Mouse (Mus musculus): ENCODE measurements around the gene Pyroxd2. TPM values are rescaled to one million over a fixed set of nuclear protein-coding genes. Genes with fewer than 3 reads are reported as not detected.

Gene Pyroxd2
- polyA plus RNA-seq, 1 experiment from 2014 or later = 0.52 TPM

- DNase-seq (ENCODE audit: low spot score) (no peak), ATAC-seq (replicated peaks; ENCODE audit: insufficient number of reproducible peaks, low FRiP score, low TSS enrichment, low read depth) (no peak)
- no peak overlapping the region for H3K9ac ChIP-seq (replicated peaks; ENCODE audit: low read length)
- no peak overlapping the region for H3K4me2 ChIP-seq (ENCODE audit: low read depth, low read length)
- H3K4me3 ChIP-seq (ENCODE audit: low read depth, low read length) = no peak overlapping the region
- no peaks in the 10 kb centered on the region for H3K4me1 ChIP-seq (ENCODE audit: control insufficient read depth, insufficient read depth, low read length)
- no peaks in the 10 kb centered on the region for H3K27me3 ChIP-seq (ENCODE audit: control insufficient read depth, insufficient read depth, low read length)
- H3K27ac ChIP-seq (replicated peaks; ENCODE audit: low read depth, low read length) = no peak overlapping the region
- H3K36me3 ChIP-seq (replicated peaks; ENCODE audit: control insufficient read depth, insufficient read depth, low read depth, low read length) = no peaks in the 10 kb centered on the region
- H3K9me3 ChIP-seq (replicated peaks; ENCODE audit: control insufficient read depth, low read length) = no peaks in the 10 kb centered on the region
- 80% methylated on average over 3 of the region's 3 CpGs for WGBS
Observed at GRCm38 (mm10) chr19:42725973-42726350, 26.6 kb downstream of the Pyroxd2 start.

- Histone ChIP-seq H3K36me3 (replicated peaks; ENCODE audit: control insufficient read depth, insufficient read depth, low read depth, low read length) (no peaks in the 10 kb centered on the region), H3K27ac (replicated peaks; ENCODE audit: low read depth, low read length) (no peak overlapping the region), H3K9ac (replicated peaks; ENCODE audit: low read length) (no peak overlapping the region), H3K9me3 (replicated peaks; ENCODE audit: control insufficient read depth, low read length) (no peaks in the 10 kb centered on the region), H3K27me3 (ENCODE audit: control insufficient read depth, insufficient read depth, low read length) (no peaks in the 10 kb centered on the region), H3K4me2 (ENCODE audit: low read depth, low read length) (no peak overlapping the region), H3K4me3 (ENCODE audit: low read depth, low read length) (no peak overlapping the region), H3K4me1 (ENCODE audit: control insufficient read depth, insufficient read depth, low read length) (no peaks in the 10 kb centered on the region)
- DNase-seq (ENCODE audit: low spot score) (no peak), ATAC-seq (replicated peaks; ENCODE audit: insufficient number of reproducible peaks, low FRiP score, low TSS enrichment, low read depth) (no peak)
- WGBS = 71% methylated on average over 16 of the region's 16 CpGs
Observed at GRCm38 (mm10) chr19:42725056-42725972, 27.3 kb downstream of the Pyroxd2 start.

GRCm38 (mm10) chr19:42723302-42723701 lies 29.3 kb downstream of the Pyroxd2 start:
- Histone ChIP-seq H3K4me2 (ENCODE audit: low read depth, low read length) (no peak overlapping the region), H3K27ac (replicated peaks; ENCODE audit: low read depth, low read length) (no peak overlapping the region), H3K9ac (replicated peaks; ENCODE audit: low read length) (no peak overlapping the region), H3K27me3 (ENCODE audit: control insufficient read depth, insufficient read depth, low read length) (no peaks in the 10 kb centered on the region), H3K9me3 (replicated peaks; ENCODE audit: control insufficient read depth, low read length) (no peaks in the 10 kb centered on the region), H3K4me3 (ENCODE audit: low read depth, low read length) (no peak overlapping the region), H3K4me1 (ENCODE audit: control insufficient read depth, insufficient read depth, low read length) (no peaks in the 10 kb centered on the region), H3K36me3 (replicated peaks; ENCODE audit: control insufficient read depth, insufficient read depth, low read depth, low read length) (no peaks in the 10 kb centered on the region)
- ATAC-seq (replicated peaks; ENCODE audit: insufficient number of reproducible peaks, low FRiP score, low TSS enrichment, low read depth) = no peak
- no peak for DNase-seq (ENCODE audit: low spot score)
- WGBS = 79% methylated on average over 6 of the region's 6 CpGs

GRCm38 (mm10) chr19:42722500-42722899 lies 30.1 kb downstream of the Pyroxd2 start:
- no peak overlapping the region for H3K4me3 ChIP-seq (ENCODE audit: low read depth, low read length)
- ATAC-seq (replicated peaks; ENCODE audit: insufficient number of reproducible peaks, low FRiP score, low TSS enrichment, low read depth) (no peak), DNase-seq (ENCODE audit: low spot score) (no peak)
- H3K27me3 ChIP-seq (ENCODE audit: control insufficient read depth, insufficient read depth, low read length) = no peaks in the 10 kb centered on the region
- no peak overlapping the region for H3K9ac ChIP-seq (replicated peaks; ENCODE audit: low read length)
- 58% methylated on average over 2 of the region's 2 CpGs for WGBS
- H3K9me3 ChIP-seq (replicated peaks; ENCODE audit: control insufficient read depth, low read length) = no peaks in the 10 kb centered on the region
- H3K36me3 ChIP-seq (replicated peaks; ENCODE audit: control insufficient read depth, insufficient read depth, low read depth, low read length) = no peaks in the 10 kb centered on the region
- no peak overlapping the region for H3K27ac ChIP-seq (replicated peaks; ENCODE audit: low read depth, low read length)
- H3K4me1 ChIP-seq (ENCODE audit: control insufficient read depth, insufficient read depth, low read length) = no peaks in the 10 kb centered on the region
- no peak overlapping the region for H3K4me2 ChIP-seq (ENCODE audit: low read depth, low read length)

GRCm38 (mm10) chr19:42718101-42718500 lies 34.5 kb downstream of the Pyroxd2 start:
- ATAC-seq (replicated peaks; ENCODE audit: insufficient number of reproducible peaks, low FRiP score, low TSS enrichment, low read depth) = no peak
- 85% methylated on average over 3 of the region's 3 CpGs for WGBS
- no peak overlapping the region for H3K4me3 ChIP-seq (ENCODE audit: low read depth, low read length)

GRCm38 (mm10) chr19:42717668-42718067 lies 34.9 kb downstream of the Pyroxd2 start:
- ATAC-seq (replicated peaks; ENCODE audit: insufficient number of reproducible peaks, low FRiP score, low TSS enrichment, low read depth) = no peak
- no peaks in the 10 kb centered on the region for H3K4me1 ChIP-seq (ENCODE audit: control insufficient read depth, insufficient read depth, low read length)
- 66% methylated on average over 5 of the region's 5 CpGs for WGBS
- no peak overlapping the region for H3K4me3 ChIP-seq (ENCODE audit: low read depth, low read length)
- H3K27me3 ChIP-seq (ENCODE audit: control insufficient read depth, insufficient read depth, low read length) = no peaks in the 10 kb centered on the region
- no peak overlapping the region for H3K4me2 ChIP-seq (ENCODE audit: low read depth, low read length)
- no peaks in the 10 kb centered on the region for H3K36me3 ChIP-seq (replicated peaks; ENCODE audit: control insufficient read depth, insufficient read depth, low read depth, low read length)
- H3K27ac ChIP-seq (replicated peaks; ENCODE audit: low read depth, low read length) = no peak overlapping the region
- H3K9ac ChIP-seq (replicated peaks; ENCODE audit: low read length) = no peak overlapping the region
- H3K9me3 ChIP-seq (replicated peaks; ENCODE audit: control insufficient read depth, low read length) = no peaks in the 10 kb centered on the region
- peak; percentile 35 for DNase-seq (ENCODE audit: low spot score)

More at GRCm38 (mm10) chr19:42718101-42718500, 34.5 kb downstream of the Pyroxd2 start:
- DNase-seq (ENCODE audit: low spot score) = no peak
- Histone ChIP-seq H3K27ac (replicated peaks; ENCODE audit: low read depth, low read length) (no peak overlapping the region), H3K9me3 (replicated peaks; ENCODE audit: control insufficient read depth, low read length) (no peaks in the 10 kb centered on the region), H3K36me3 (replicated peaks; ENCODE audit: control insufficient read depth, insufficient read depth, low read depth, low read length) (no peaks in the 10 kb centered on the region), H3K4me1 (ENCODE audit: control insufficient read depth, insufficient read depth, low read length) (no peaks in the 10 kb centered on the region), H3K9ac (replicated peaks; ENCODE audit: low read length) (no peak overlapping the region), H3K4me2 (ENCODE audit: low read depth, low read length) (no peak overlapping the region), H3K27me3 (ENCODE audit: control insufficient read depth, insufficient read depth, low read length) (no peaks in the 10 kb centered on the region)

- DNase-seq (ENCODE audit: low spot score) = no peak
- Histone ChIP-seq H3K4me1 (ENCODE audit: control insufficient read depth, insufficient read depth, low read length) (no peaks in the 10 kb centered on the region), H3K36me3 (replicated peaks; ENCODE audit: control insufficient read depth, insufficient read depth, low read depth, low read length) (no peaks in the 10 kb centered on the region), H3K9ac (replicated peaks; ENCODE audit: low read length) (no peak overlapping the region), H3K27ac (replicated peaks; ENCODE audit: low read depth, low read length) (no peak overlapping the region), H3K9me3 (replicated peaks; ENCODE audit: control insufficient read depth, low read length) (no peaks in the 10 kb centered on the region), H3K27me3 (ENCODE audit: control insufficient read depth, insufficient read depth, low read length) (no peaks in the 10 kb centered on the region), H3K4me3 (ENCODE audit: low read depth, low read length) (no peak overlapping the region), H3K4me2 (ENCODE audit: low read depth, low read length) (no peak overlapping the region)
- ATAC-seq (replicated peaks; ENCODE audit: insufficient number of reproducible peaks, low FRiP score, low TSS enrichment, low read depth) = no peak
- 62% methylated on average over 7 of the region's 7 CpGs for WGBS
Observed at GRCm38 (mm10) chr19:42716507-42716906, 36.1 kb downstream of the Pyroxd2 start.

GRCm38 (mm10) chr19:42713770-42714169 lies 38.8 kb downstream of the Pyroxd2 start:
- H3K27ac ChIP-seq (replicated peaks; ENCODE audit: low read depth, low read length) = no peak overlapping the region
- DNase-seq (ENCODE audit: low spot score) (no peak), ATAC-seq (replicated peaks; ENCODE audit: insufficient number of reproducible peaks, low FRiP score, low TSS enrichment, low read depth) (no peak)
- H3K9me3 ChIP-seq (replicated peaks; ENCODE audit: control insufficient read depth, low read length) = no peaks in the 10 kb centered on the region
- no peaks in the 10 kb centered on the region for H3K36me3 ChIP-seq (replicated peaks; ENCODE audit: control insufficient read depth, insufficient read depth, low read depth, low read length)
- 76% methylated on average over 9 of the region's 9 CpGs for WGBS
- H3K4me3 ChIP-seq (ENCODE audit: low read depth, low read length) = no peak overlapping the region
- no peak overlapping the region for H3K4me2 ChIP-seq (ENCODE audit: low read depth, low read length)
- no peaks in the 10 kb centered on the region for H3K27me3 ChIP-seq (ENCODE audit: control insufficient read depth, insufficient read depth, low read length)
- H3K9ac ChIP-seq (replicated peaks; ENCODE audit: low read length) = no peak overlapping the region
- H3K4me1 ChIP-seq (ENCODE audit: control insufficient read depth, insufficient read depth, low read length) = no peaks in the 10 kb centered on the region
